Mouse (Mus musculus): ENCODE measurements at regions not wholly inside any gene's neighbourhood (a gene's known extent, or its start where the extent isn't known, plus 50 kb on each side); places are given as distances from the start of the nearest gene placed in this dataset.
"Not testable (repeated sequence)": the region's sequence is repeated elsewhere in the genome, so short reads cannot be mapped to it uniquely, and the experiment has no call there.

- no peak for ATAC-seq (ENCODE audit: low read depth)
- Histone ChIP-seq H3K4me3 (no peak overlapping the region), H3K9ac (no peak overlapping the region), H3K36me3 (no peaks in the 10 kb centered on the region), H3K27ac (replicated peaks) (no peak overlapping the region), H3K27me3 (no peaks in the 10 kb centered on the region), H3K4me2 (no peak overlapping the region), H3K4me1 (replicated peaks) (no peaks in the 10 kb centered on the region), H3K9me3 (peaks cover 7% of the 10 kb centered on the region; the same call in 1 of the 2 replicates)
- 85% methylated on average over 9 of the region's 9 CpGs for WGBS
Measured at GRCm38 (mm10) chr7:60293556-60293955, 153.5 kb upstream of the Snrpn start.

- ATAC-seq (ENCODE audit: low read depth), result peak; percentile 100
- WGBS, result 16% methylated on average over 22 of the region's 22 CpGs
- Histone ChIP-seq H3K4me2 (peak overlapping the region; percentile 46), H3K9ac (peak overlapping the region; percentile 50; the same call in 1 of the 2 replicates), H3K4me3 (peak overlapping the region; percentile 42), H3K27ac (replicated peaks) (0 out of 2 replicates have a peak overlapping the region, but pooled peaks have one; percentile 33)
- H3K36me3 ChIP-seq; H3K9me3 ChIP-seq; H3K4me1 ChIP-seq (replicated peaks); H3K27me3 ChIP-seq: not testable (repeated sequence)
Measured at GRCm38 (mm10) chr7:60244187-60244866, 104.3 kb upstream of the Snrpn start.

- not testable (repeated sequence) for H3K4me1 ChIP-seq (replicated peaks); H3K36me3 ChIP-seq; H3K27ac ChIP-seq (replicated peaks); H3K9me3 ChIP-seq; H3K27me3 ChIP-seq
- peak; percentile 94 for ATAC-seq (ENCODE audit: low read depth)
- Histone ChIP-seq H3K4me3 (peak overlapping the region; percentile 42), H3K9ac (peak overlapping the region; percentile 61), H3K4me2 (peak overlapping the region; percentile 46)
- 34% methylated on average over 11 of the region's 11 CpGs for WGBS
Measured at GRCm38 (mm10) chr7:60243746-60244145, 103.7 kb upstream of the Snrpn start.

GRCm38 (mm10) chr7:60238595-60239195 lies 98.7 kb upstream of the Snrpn start:
- not testable (repeated sequence) for H3K27ac ChIP-seq (replicated peaks); H3K36me3 ChIP-seq; H3K4me2 ChIP-seq; H3K9me3 ChIP-seq; H3K4me1 ChIP-seq (replicated peaks); H3K4me3 ChIP-seq; ATAC-seq (ENCODE audit: low read depth); H3K27me3 ChIP-seq; H3K9ac ChIP-seq
- 7% methylated on average over 4 of the region's 4 CpGs for WGBS

GRCm38 (mm10) chr7:60216358-60217273 lies 76.6 kb upstream of the Snrpn start:
- not testable (repeated sequence) for H3K27ac ChIP-seq (replicated peaks); ATAC-seq (ENCODE audit: low read depth); H3K4me2 ChIP-seq

More at GRCm38 (mm10) chr7:60216358-60217273, 76.6 kb upstream of the Snrpn start:
- H3K36me3 ChIP-seq; H3K4me3 ChIP-seq; H3K4me1 ChIP-seq (replicated peaks); H3K9me3 ChIP-seq; H3K9ac ChIP-seq; H3K27me3 ChIP-seq: not testable (repeated sequence)
- 45% methylated on average over 3 of the region's 3 CpGs for WGBS
